Mouse (Mus musculus) limb, embryonic 12.5 days (tissue): Measurements from ENCODE around the gene Plcd1. TPM values are rescaled to one million over a fixed set of nuclear protein-coding genes. Genes with fewer than 3 reads are reported as not detected.

Experiments used
- ATAC-seq: fragments of 200-750 bp; cut with Nextera tagmentation; 2 replicates; pipeline ENCODE4 v1.8.0; 2017; ENCODE audit warnings: low read depth, moderate TSS enrichment; ENCODE audit not compliant: insufficient number of reproducible peaks, insufficient read depth, low FRiP score, low TSS enrichment
- H3K27ac ChIP-seq: fragments of 300-500 bp; sonication (generic); 2 replicates; pipeline ENCODE4 v1.5.1; 2016; ENCODE audit warnings: mild to moderate bottlenecking, moderate library complexity
- H3K27me3 ChIP-seq: fragments of 300-500 bp; sonication (generic); 2 replicates; pipeline ENCODE4 v1.6.1; 2016; ENCODE audit warnings: mild to moderate bottlenecking, moderate library complexity
- H3K36me3 ChIP-seq: fragments of 300-500 bp; sonication (generic); 2 replicates; pipeline ENCODE4 v1.6.1; 2016; ENCODE audit warnings: mild to moderate bottlenecking, moderate library complexity
- H3K4me1 ChIP-seq: fragments of 300-500 bp; sonication (generic); replicated peaks from 2 replicates; pipeline ENCODE4 v1.6.1; 2016
- H3K4me2 ChIP-seq: fragments of 300-500 bp; sonication (generic); 2 replicates; pipeline ENCODE4 v1.6.1; 2016; ENCODE audit warnings: mild to moderate bottlenecking, moderate library complexity
- H3K4me3 ChIP-seq: fragments of 300-500 bp; sonication (generic); replicated peaks from 2 replicates; pipeline ENCODE4 v1.5.1; 2016; ENCODE audit warnings: mild to moderate bottlenecking
- H3K9ac ChIP-seq: fragments of 300-500 bp; sonication (generic); replicated peaks from 2 replicates; pipeline ENCODE4 v1.6.1; 2016; ENCODE audit warnings: mild to moderate bottlenecking, moderate library complexity
- H3K9me3 ChIP-seq: fragments of 300-500 bp; sonication (generic); 2 replicates; pipeline ENCODE4 v1.6.1; 2016; ENCODE audit warnings: mild to moderate bottlenecking, moderate library complexity
- WGBS: fragments of 180-500 bp; shearing (Covaris S2); methylation state at CpG from one replicate; pipeline ENCODE4 v1.1.7; 2016; 5-methylcytosine and 5-hydroxymethylcytosine counted together
- microRNA-seq: library from miRNA; unstranded; fragments of <30 nt; microRNA quantifications from one replicate; pipeline ENCODE4, GENCODE M21; 2017
- polyA plus RNA-seq: library from polyadenylated mRNA; unstranded; fragments of >200 nt; fragmentation: Nextera tagmentation; extraction: Ambion mirVana; gene quantifications from 2 replicates; pipeline ENCODE4 v1.2.1, GENCODE M21; 2016

Gene Plcd1
- polyA plus RNA-seq, 1 experiment from 2014 or later = 25.1 TPM

DNA sequence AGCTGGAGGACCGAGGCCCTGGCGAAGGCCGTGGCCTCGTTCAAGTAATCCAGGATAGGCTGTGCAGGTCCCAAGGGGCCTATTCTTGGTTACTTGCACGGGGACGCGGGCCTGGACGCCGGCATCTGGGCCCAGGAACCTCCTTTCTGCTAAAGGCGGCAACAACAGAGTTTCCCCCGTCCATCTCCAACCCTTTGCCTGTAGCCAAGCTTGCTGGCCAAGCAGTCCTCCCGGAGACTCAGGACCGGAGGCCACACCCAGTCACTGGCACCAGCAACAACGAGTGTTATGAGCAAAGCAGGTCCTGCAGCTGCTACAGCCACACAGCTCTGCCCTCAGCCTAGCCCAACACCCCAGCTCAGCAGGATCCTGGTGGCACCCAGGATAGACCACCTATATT lies 61.5 kb downstream of the Plcd1 start:
- H3K27me3 ChIP-seq = no peaks in the 10 kb centered on the region
- H3K4me2 ChIP-seq = 0 out of 2 replicates have a peak overlapping the region, but pooled peaks have one; percentile 15
- H3K36me3 ChIP-seq = peaks cover 59% of the 10 kb centered on the region
- no peak for ATAC-seq
- peak overlapping the region; percentile 94 for H3K27ac ChIP-seq
- no peaks in the 10 kb centered on the region for H3K9me3 ChIP-seq
- H3K4me1 ChIP-seq = peaks cover 60% of the 10 kb centered on the region
- WGBS = 68% methylated on average over 14 of the region's 14 CpGs
- H3K9ac ChIP-seq = 0 out of 2 replicates have a peak overlapping the region, but pooled peaks have one; percentile 1
- H3K4me3 ChIP-seq = no peak overlapping the region

DNA sequence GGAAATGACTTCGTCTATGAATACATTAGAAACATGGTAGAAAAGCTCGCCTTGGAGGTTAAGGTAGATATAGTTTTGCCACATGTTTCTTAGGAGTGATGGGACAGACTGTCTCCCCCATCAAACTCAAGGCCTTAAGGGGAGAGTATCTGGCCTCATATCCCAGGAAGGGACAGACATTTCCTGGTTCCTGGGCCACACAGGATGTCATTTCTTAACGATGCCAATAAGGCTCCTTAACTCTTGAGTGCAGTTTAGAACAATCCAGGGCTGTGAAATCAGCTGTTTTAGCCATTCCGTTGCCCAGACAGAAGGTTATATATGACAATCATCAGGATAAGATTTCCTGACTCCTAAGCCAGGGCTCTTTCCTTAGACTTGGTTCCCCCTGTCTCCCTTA lies 62.3 kb downstream of the Plcd1 start:
- Histone ChIP-seq H3K27me3 (no peaks in the 10 kb centered on the region), H3K4me3 (no peak overlapping the region), H3K4me2 (no peak overlapping the region), H3K9me3 (no peaks in the 10 kb centered on the region), H3K36me3 (peaks cover 52% of the 10 kb centered on the region), H3K4me1 (peaks cover 54% of the 10 kb centered on the region), H3K27ac (peak overlapping the region; percentile 94), H3K9ac (0 out of 2 replicates have a peak overlapping the region, but pooled peaks have one; percentile 1)
- 70% methylated on average over 4 of the region's 4 CpGs for WGBS
- ATAC-seq = no peak

DNA sequence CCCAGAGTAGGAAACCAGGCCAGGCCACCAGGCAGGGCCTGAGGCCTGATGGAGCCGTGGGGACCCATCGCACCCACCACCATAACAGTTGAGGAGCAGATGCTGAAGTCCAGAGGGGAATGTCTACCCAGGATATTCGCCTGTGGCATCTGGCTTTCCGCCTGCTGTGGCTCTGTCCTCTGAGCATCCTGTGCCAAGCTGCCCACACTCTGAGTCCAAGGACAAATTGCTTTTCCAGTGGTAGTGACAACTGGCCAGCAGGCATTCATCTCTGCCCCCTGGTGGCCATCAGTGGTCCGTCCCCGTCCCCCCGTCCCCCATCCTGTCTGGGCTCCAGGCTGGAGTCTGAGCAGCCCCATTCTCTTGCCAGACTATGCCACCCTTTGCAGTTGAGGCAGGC lies 63.7 kb downstream of the Plcd1 start:
- Histone ChIP-seq H3K4me1 (peaks cover 57% of the 10 kb centered on the region), H3K27me3 (no peaks in the 10 kb centered on the region), H3K27ac (no peak overlapping the region), H3K9me3 (no peaks in the 10 kb centered on the region), H3K9ac (no peak overlapping the region), H3K4me3 (no peak overlapping the region), H3K36me3 (peaks cover 42% of the 10 kb centered on the region), H3K4me2 (no peak overlapping the region)
- 56% methylated on average over 7 of the region's 7 CpGs for WGBS
- ATAC-seq = no peak

DNA sequence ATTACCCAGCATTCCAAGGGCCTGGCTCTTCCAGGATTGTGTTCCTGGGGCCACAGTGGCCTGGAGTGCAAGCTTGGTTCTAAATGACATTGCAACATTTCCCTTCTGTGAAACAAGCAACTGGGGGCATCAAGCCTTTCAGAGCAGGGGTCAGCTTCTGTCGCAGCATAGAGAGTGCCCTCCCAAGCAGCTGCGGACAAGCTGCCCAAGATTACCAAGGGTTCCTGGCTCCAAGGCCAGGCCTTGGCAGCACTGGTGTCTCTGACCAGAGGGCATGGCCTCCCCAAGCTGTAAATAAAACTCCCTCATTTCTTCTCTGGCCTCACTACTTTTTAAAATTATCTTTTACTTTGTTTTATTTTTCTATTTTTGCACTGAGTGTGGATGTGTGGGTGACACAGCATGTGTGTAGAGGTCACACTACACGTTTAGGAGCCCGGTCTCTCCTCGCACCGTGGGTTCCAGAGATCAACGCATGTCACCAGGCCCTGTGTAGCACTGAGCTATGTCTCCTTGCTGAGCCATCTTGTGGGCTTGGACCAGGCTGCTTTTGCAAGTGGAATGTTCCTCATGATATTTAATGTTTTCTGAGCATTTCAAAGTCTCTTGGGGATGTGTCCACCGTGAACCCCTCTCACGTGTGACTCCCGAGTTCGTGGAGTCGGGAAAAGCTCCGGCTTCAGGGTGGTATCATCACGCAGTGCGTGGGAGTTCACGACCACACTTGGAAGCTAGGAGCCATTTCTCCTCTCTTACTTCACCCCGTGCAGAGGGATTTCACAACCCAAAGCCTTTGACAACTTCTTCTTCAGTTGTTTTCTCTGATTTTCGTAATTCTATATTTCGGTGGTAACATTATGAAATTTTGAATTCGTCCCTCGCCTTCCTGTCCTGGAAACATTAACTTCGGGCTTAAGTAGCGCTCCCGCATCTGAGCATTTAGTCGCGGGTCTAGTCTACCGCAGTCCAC lies 64.8 kb downstream of the Plcd1 start:
- Histone ChIP-seq H3K36me3 (peaks cover 39% of the 10 kb centered on the region), H3K4me1 (peaks cover 54% of the 10 kb centered on the region), H3K4me3 (no peak overlapping the region), H3K4me2 (no peak overlapping the region), H3K9me3 (no peaks in the 10 kb centered on the region), H3K27me3 (no peaks in the 10 kb centered on the region), H3K27ac (no peak overlapping the region), H3K9ac (no peak overlapping the region)
- no peak for ATAC-seq
- WGBS = 94% methylated on average over 27 of the region's 27 CpGs

DNA sequence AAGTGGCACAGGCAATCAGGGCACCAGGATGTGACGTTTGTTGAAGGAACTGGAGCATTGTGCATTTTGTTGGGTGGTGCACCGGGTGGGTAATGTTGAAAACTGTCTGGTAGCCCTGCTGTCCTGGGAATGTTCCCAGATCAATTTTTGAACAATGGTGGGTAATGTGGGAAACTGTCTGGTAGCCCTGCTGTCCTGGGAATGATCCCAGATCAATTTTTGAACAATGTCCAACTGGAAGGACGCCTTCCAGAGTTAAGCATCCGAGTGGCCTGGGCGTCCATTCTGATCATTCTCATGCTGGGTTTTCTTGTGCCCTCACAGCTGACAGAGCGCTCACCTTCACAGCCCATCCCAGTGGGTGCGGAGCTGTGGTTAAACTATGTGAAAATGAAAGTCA lies 66.0 kb downstream of the Plcd1 start:
- Histone ChIP-seq H3K4me1 (peaks cover 43% of the 10 kb centered on the region), H3K36me3 (peaks cover 39% of the 10 kb centered on the region), H3K9me3 (no peaks in the 10 kb centered on the region), H3K27ac (no peak overlapping the region), H3K4me2 (no peak overlapping the region), H3K27me3 (no peaks in the 10 kb centered on the region), H3K4me3 (no peak overlapping the region), H3K9ac (no peak overlapping the region)
- ATAC-seq = no peak
- 92% methylated on average over 7 of the region's 7 CpGs for WGBS

DNA sequence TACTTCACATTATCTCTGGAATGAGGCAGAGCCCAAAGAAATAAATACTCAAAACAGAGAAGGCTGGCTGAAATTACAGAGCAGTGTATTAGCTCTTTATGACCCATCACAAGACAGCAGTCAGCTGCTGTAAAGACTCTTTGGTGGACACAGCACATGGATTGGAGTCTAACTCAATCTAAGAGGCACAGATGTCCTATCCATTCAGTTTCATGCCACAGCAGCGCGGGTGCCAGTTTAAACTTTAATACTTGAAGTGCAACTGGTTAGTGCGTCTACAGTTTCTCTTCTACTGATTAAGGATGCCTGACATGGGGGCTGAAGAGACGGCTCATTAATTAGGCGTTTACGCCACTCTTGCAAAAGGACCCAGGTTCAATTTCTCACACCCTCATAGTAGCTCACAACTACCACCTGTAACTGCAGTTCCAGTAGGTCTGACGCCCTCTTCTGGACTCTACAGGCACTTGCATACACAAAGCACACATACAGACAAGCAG lies 67.4 kb downstream of the Plcd1 start:
- Histone ChIP-seq H3K4me3 (no peak overlapping the region), H3K9me3 (no peaks in the 10 kb centered on the region), H3K27me3 (no peaks in the 10 kb centered on the region), H3K4me1 (peaks cover 35% of the 10 kb centered on the region), H3K36me3 (peaks cover 34% of the 10 kb centered on the region), H3K4me2 (no peak overlapping the region), H3K27ac (peak overlapping the region; percentile 66; the same call in 1 of the 2 replicates), H3K9ac (no peak overlapping the region)
- WGBS = 80% methylated on average over 7 of the region's 7 CpGs
- no peak for ATAC-seq

DNA sequence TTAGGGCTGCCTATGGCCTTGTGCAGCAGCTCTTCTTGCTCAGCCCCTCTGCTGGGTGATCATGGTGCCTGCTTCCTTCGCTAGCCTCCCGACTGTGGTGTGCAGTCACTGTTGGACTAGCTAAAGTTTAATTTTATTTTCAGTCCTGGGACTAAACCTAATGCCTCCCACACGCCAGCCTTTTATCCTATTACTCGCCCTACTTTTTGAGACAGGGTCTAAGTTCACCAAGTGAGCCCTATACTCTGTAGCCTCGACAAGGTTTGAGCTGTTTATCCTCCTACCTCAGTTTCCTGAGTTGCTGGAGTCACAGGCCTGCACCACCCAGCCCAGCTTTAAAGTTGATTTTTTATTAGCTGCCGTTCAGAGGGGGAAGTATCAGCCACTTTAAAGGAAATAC lies 68.0 kb downstream of the Plcd1 start:
- peaks cover 31% of the 10 kb centered on the region for H3K36me3 ChIP-seq
- no peaks in the 10 kb centered on the region for H3K27me3 ChIP-seq
- WGBS = 57% methylated on average over 6 of the region's 6 CpGs
- peaks cover 35% of the 10 kb centered on the region for H3K4me1 ChIP-seq
- peak overlapping the region; percentile 66; the same call in 1 of the 2 replicates for H3K27ac ChIP-seq
- no peak for ATAC-seq
- H3K4me2 ChIP-seq = no peak overlapping the region
- H3K9ac ChIP-seq = no peak overlapping the region
- no peak overlapping the region for H3K4me3 ChIP-seq
- H3K9me3 ChIP-seq = no peaks in the 10 kb centered on the region

DNA sequence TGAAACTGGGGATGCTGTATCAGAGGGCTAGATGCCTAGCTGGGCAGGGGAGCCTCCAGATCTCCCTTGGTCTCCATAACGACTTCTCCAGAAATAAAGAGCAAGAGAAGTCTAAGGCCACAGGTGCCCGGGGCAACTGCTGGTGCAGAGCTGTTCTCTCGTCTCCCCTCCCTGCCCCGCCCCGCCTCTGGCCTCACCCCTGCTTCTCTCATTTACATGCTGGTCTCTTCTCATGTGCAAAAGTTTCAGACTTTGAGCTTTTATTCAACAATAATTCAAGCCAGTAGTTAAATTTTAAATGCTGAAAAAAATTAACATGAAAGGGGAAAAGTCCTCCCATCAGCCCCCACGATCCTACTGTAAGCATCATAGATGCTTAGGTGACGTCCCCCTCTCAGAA lies 71.6 kb downstream of the Plcd1 start:
- H3K9ac ChIP-seq = no peak overlapping the region
- H3K4me1 ChIP-seq = peaks cover 36% of the 10 kb centered on the region
- no peak overlapping the region for H3K27ac ChIP-seq
- no peaks in the 10 kb centered on the region for H3K27me3 ChIP-seq
- H3K36me3 ChIP-seq = peaks cover 30% of the 10 kb centered on the region
- no peak for ATAC-seq
- no peaks in the 10 kb centered on the region for H3K9me3 ChIP-seq
- 68% methylated on average over 7 of the region's 7 CpGs for WGBS
- no peak overlapping the region for H3K4me3 ChIP-seq
- H3K4me2 ChIP-seq = no peak overlapping the region

Small RNAs within 50 kb of the gene (microRNA-seq; reads per million reads assigned to microRNA genes)
- 13.2 reads per million, percentile 28 among the genes with 10 or more reads in this experiment for gene Mir26a-1

Other genes starting within 250 kb of the Plcd1 start
- gene Ctdspl, start 167.0 kb downstream of the Plcd1 start, polyA plus RNA-seq = 19.2 and 19.9 TPM in 2 replicates
- gene Vill, start 40.7 kb downstream of the Plcd1 start, polyA plus RNA-seq = 42.1 and 42.4 TPM in 2 replicates
- 2.0 and 2.3 TPM in 2 replicates for gene Dlec1, start 9.0 kb upstream of the Plcd1 start, polyA plus RNA-seq
- 1.5 TPM in 2 replicates for gene Acaa1b, start 63.6 kb upstream of the Plcd1 start, polyA plus RNA-seq
- gene Gm47289, start 65.7 kb upstream of the Plcd1 start, polyA plus RNA-seq = not detected in 2 replicates
- gene Slc22a13, start 115.6 kb upstream of the Plcd1 start, polyA plus RNA-seq = not detected in 2 replicates
- 16.0 and 17.0 TPM in 2 replicates for gene Oxsr1, start 228.9 kb upstream of the Plcd1 start, polyA plus RNA-seq
- gene Acaa1a, start 246.2 kb upstream of the Plcd1 start, polyA plus RNA-seq = 81.3 and 81.6 TPM in 2 replicates
- gene Myd88, start 247.9 kb upstream of the Plcd1 start, polyA plus RNA-seq = 9.2 and 9.9 TPM in 2 replicates